Mouse (Mus musculus) brain, adult 2 months (tissue): ENCODE measurements at regions not wholly inside any gene's neighbourhood (a gene's known extent, or its start where the extent isn't known, plus 50 kb on each side); places are given as distances from the start of the nearest gene placed in this dataset.
A peak's percentile ranks its signal among the peaks of the same experiment; 100 is the strongest.

Experiments used
- DNase-seq: peaks from one replicate; pipeline ENCODE4 v3.0.0; 2011; ENCODE audit warnings: low read depth, low spot score

- DNase-seq = peak; percentile 6
Observed at GRCm38 (mm10) chr2:108231054-108231453, 940.6 kb downstream of the Kcna4 start.

- DNase-seq = peak; percentile 29
Observed at GRCm38 (mm10) chr2:108231924-108232323, 941.5 kb downstream of the Kcna4 start.

GRCm38 (mm10) chr2:108236286-108236988 lies 946.0 kb downstream of the Kcna4 start:
- no peak for DNase-seq
